Mouse (Mus musculus): ENCODE results near the gene Clk3.

DNA sequence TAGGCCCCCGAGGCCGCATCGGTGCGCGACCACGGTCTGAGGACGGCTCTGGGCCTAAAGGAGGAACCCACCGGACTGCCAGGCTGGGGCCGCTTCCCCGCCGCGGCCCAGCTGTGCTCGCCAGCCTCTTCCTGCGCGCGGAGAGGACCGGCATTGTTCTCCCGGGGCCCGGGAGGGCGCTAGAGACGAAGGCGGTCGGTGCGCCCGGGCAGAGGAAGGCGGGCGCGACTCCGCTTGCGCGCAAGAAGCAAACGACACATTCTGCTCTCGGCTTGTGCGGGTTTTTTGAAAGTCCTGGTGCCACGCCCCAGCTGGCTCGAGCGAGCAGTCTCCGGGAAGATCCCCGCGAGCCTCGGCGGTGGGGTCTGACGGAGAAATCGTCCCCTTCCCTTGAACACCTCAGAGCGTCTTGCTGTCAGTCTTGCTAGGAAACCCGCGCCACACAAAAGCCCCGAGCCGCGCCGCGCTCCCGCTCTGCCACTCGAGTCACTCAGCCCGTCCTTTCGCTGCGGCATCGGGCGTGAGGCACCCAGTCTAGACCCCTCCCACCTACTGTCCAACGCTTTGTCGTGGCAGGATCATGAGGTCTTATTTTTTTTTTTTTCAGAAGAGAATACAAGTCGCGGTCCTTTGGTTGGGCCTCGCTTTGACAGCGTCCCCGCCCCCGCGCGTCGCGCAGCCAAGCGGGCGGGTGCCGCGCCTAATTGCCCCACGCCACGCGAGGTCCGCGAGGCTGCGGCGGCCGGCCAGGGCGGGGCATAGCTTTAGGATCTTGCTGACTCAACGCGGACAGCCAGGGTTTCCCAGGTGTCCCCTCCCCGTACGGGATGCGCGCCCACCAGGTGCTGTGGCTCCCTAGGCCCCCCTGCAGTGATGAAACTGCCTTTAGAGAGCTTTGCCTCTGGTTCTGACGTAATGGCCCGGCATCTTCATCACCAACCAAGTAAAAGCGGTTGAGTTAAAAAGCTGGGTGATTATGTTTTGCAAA, at the start of gene Clk3:
- peak; percentile 49 for TF ChIP-seq CTCF (IDR thresholded peaks at IDR 0.05)
- no peak for TF ChIP-seq EP300 (IDR thresholded peaks at IDR 0.05; ENCODE audit: insufficient read depth, low read depth, low read length)
